Mouse (Mus musculus) urinary bladder, postnatal 14 days (tissue): ENCODE measurements around the gene Aamdc.

Source experiments
- DNase-seq: peaks from one replicate; pipeline ENCODE4 v3.0.0; 2021; ENCODE audit warnings: low spot score

Gene Aamdc

GRCm38 (mm10) chr7:97514786-97515185, 64.5 kb downstream of the Aamdc start:
- DNase-seq, result no peak

GRCm38 (mm10) chr7:97500555-97501209, 78.6 kb downstream of the Aamdc start:
- no peak for DNase-seq
